Mouse (Mus musculus) lung, adult 2 months (tissue): Measurements from ENCODE around the gene Ndufaf1. TPM values are rescaled to one million over a fixed set of nuclear protein-coding genes. Genes with fewer than 3 reads are reported as not detected.
"Not testable (repeated sequence)": the region's sequence is repeated elsewhere in the genome, so short reads cannot be mapped to it uniquely, and the experiment has no call there.

Source experiments
- DNase-seq: peaks from one replicate; pipeline ENCODE4 v3.0.0; 2022
- H3K4me1 ChIP-seq: fragments of 200-500 bp; 2 replicates; pipeline ENCODE4 v1.6.1; 2011; ENCODE audit warnings: low read length; ENCODE audit not compliant: control insufficient read depth, insufficient read depth
- H3K4me3 ChIP-seq: fragments of 200-500 bp; replicated peaks from 2 replicates; pipeline ENCODE3; 2011; ENCODE audit warnings: low read depth, mild to moderate bottlenecking, control low read depth, low read length; ENCODE audit errors: extremely low read depth
- CTCF ChIP-seq: fragments of 200-500 bp; IDR thresholded peaks from 2 replicates; pipeline ENCODE4 v1.5.1; 2011; ENCODE audit warnings: mild to moderate bottlenecking, low read length, control low read depth; ENCODE audit not compliant: insufficient read depth
- POLR2A ChIP-seq: fragments of 200-500 bp; IDR thresholded peaks from 2 replicates; pipeline ENCODE4 v1.6.1; 2011; ENCODE audit warnings: low read depth, mild to moderate bottlenecking, control low read depth, low read length, borderline replicate concordance; ENCODE audit errors: extremely low read depth
- WGBS: fragments of 180-500 bp; shearing (Covaris S2); methylation state at CpG from one replicate; pipeline ENCODE4 v1.1.7; 2018; 5-methylcytosine and 5-hydroxymethylcytosine counted together
- polyA plus RNA-seq: library from polyadenylated mRNA; depleted of rRNA; stranded (reverse); fragments of >200 nt; gene quantifications from 2 replicates; pipeline ENCODE4 v1.2.3, GENCODE M21; 2012

The Ndufaf1 gene
- polyA plus RNA-seq, 1 experiment = 4.6 TPM

- TF ChIP-seq POLR2A (no peak), CTCF (no peak)
- Histone ChIP-seq H3K4me1 (no peaks in the 10 kb centered on the region; the same call in 1 of the 2 replicates), H3K4me3 (no peak overlapping the region)
- no peak for DNase-seq
- 100% methylated on average over 2 of the region's 2 CpGs for WGBS
Measured at GRCm38 (mm10) chr2:119683706-119684105, 21.1 kb upstream of the Ndufaf1 start.

- WGBS = 0% methylated on average over 5 of the region's 5 CpGs
- no peak for TF ChIP-seq POLR2A
- no peak for DNase-seq
- Histone ChIP-seq H3K4me1 (peaks cover 6% of the 10 kb centered on the region; the same call in 1 of the 2 replicates), H3K4me3 (peak overlapping the region; percentile 97)
Measured at GRCm38 (mm10) chr2:119675831-119676230, 13.2 kb upstream of the Ndufaf1 start.

GRCm38 (mm10) chr2:119675215-119675784 is 12.7 kb upstream of the Ndufaf1 start:
- TF ChIP-seq POLR2A (no peak; the same call in 1 of the 2 replicates), CTCF (no peak)
- Histone ChIP-seq H3K4me1 (peaks cover 6% of the 10 kb centered on the region; the same call in 1 of the 2 replicates), H3K4me3 (peak overlapping the region; percentile 97)
- no peak for DNase-seq
- 1% methylated on average over 39 of the region's 39 CpGs for WGBS

GRCm38 (mm10) chr2:119674525-119675214 is 12.0 kb upstream of the Ndufaf1 start, which contains the start of gene Rtf1:
Gene Rtf1, plus strand, starts transcription at chr2:119675068.
- TF ChIP-seq CTCF (no peak), POLR2A (peak; percentile 83; the same call in 1 of the 2 replicates)
- DNase-seq = peak; percentile 94
- 1% methylated on average over 50 of the region's 58 CpGs for WGBS
- Histone ChIP-seq H3K4me3 (peak within 1 kb of the TSS; percentile 97), H3K4me1 (peaks cover 6% of the 10 kb centered on the region; the same call in 1 of the 2 replicates)

GRCm38 (mm10) chr2:119669010-119669409 is 6.4 kb upstream of the Ndufaf1 start:
- peak; percentile 25; the same call in 1 of the 2 replicates for TF ChIP-seq CTCF
- no peak for TF ChIP-seq POLR2A
- peak; percentile 6 for DNase-seq
- H3K4me3 ChIP-seq = no peak overlapping the region
- no peaks in the 10 kb centered on the region for H3K4me1 ChIP-seq
- WGBS = 14% methylated on average over 7 of the region's 7 CpGs

GRCm38 (mm10) chr2:119665744-119666143 is 3.1 kb upstream of the Ndufaf1 start:
- H3K4me3 ChIP-seq, DNase-seq, H3K4me1 ChIP-seq: not testable (repeated sequence)
- 73% methylated on average over 22 of the region's 23 CpGs for WGBS

- DNase-seq = no peak
Measured at GRCm38 (mm10) chr2:119644254-119644653, 18.4 kb downstream of the Ndufaf1 start.

GRCm38 (mm10) chr2:119641214-119641912 is 21.3 kb downstream of the Ndufaf1 start:
- TF ChIP-seq CTCF = no peak
- no peak for TF ChIP-seq POLR2A
- 93% methylated on average over 5 of the region's 5 CpGs for WGBS
- no peak overlapping the region for H3K4me3 ChIP-seq
- H3K4me1 ChIP-seq = no peaks in the 10 kb centered on the region
- DNase-seq = no peak

More at GRCm38 (mm10) chr2:119644254-119644653, 18.4 kb downstream of the Ndufaf1 start:
- Histone ChIP-seq H3K4me3 (no peak overlapping the region), H3K4me1 (no peaks in the 10 kb centered on the region)
- WGBS = 88% methylated on average over 5 of the region's 5 CpGs
- TF ChIP-seq POLR2A = no peak
- TF ChIP-seq CTCF = no peak

- TF ChIP-seq CTCF (no peak), POLR2A (no peak)
- Histone ChIP-seq H3K4me3 (no peak overlapping the region), H3K4me1 (no peaks in the 10 kb centered on the region)
- WGBS = 93% methylated on average over 1 of the region's 1 CpGs
- DNase-seq = no peak
Measured at GRCm38 (mm10) chr2:119636781-119637180, 25.8 kb downstream of the Ndufaf1 start.
